Mouse (Mus musculus) cortical plate, adult 2 months (tissue): Measurements from ENCODE around the gene Ly9.

Source experiments
- CTCF ChIP-seq: fragments of 200-500 bp; IDR thresholded peaks from 2 replicates; pipeline ENCODE4 v1.5.1; 2011; ENCODE audit warnings: mild to moderate bottlenecking, control low read depth, low read length; ENCODE audit not compliant: insufficient read depth; ENCODE audit errors: extremely low read depth
- POLR2A ChIP-seq: fragments of 200-500 bp; IDR thresholded peaks from 2 replicates; pipeline ENCODE4 v1.6.1; 2011; ENCODE audit warnings: mild to moderate bottlenecking, low read length, control low read depth; ENCODE audit not compliant: insufficient read depth; ENCODE audit errors: extremely low read depth

DNA sequence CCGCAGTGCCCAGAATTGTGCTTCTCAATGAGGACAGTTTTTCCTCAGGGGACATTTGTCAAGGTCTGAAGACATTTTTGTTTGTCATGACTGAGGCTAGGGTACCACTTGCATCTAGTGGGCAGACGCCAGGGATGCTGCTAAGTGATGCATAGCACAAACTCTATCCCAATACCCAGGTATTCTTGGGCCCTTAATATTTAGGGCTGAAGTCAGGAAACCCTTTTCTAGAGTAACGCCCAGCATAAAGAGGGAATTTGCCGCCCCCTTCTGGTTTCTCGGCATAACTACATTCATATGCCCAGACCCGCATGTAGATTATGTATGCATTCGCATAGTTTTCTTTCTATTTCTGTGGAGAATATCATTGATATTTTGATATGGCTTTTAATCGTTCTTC, 40.4 kb downstream of the Ly9 start:
- TF ChIP-seq POLR2A (no peak), CTCF (peak; percentile 60; the same call in 1 of the 2 replicates)
